Mouse (Mus musculus) stomach, postnatal 0 days (tissue): Measurements from ENCODE around the gene Myof.

Source experiments
- CTCF ChIP-seq: IDR thresholded peaks from 2 replicates; pipeline ENCODE4 v1.5.1; 2016; ENCODE audit warnings: antibody characterized with exemption, low read depth, mild to moderate bottlenecking, moderate library complexity
- EP300 ChIP-seq: optimal IDR thresholded peaks from 2 replicates; pipeline ENCODE3; 2016; ENCODE audit warnings: antibody characterized with exemption

- TF ChIP-seq CTCF (no peak), EP300 (no peak)
Observed at GRCm38 (mm10) chr19:37852056-37852455, 191.3 kb downstream of the Myof start.
